Mouse (Mus musculus) E14TG2a.4 (cell line): ENCODE results near the gene Atp6ap1l.

Experiments used
- CTCF ChIP-seq: conservative IDR thresholded peaks from 2 replicates; pipeline ENCODE4 v1.5.1; 2014; ENCODE audit warnings: low read length
- NANOG ChIP-seq: IDR thresholded peaks from 2 replicates; pipeline ENCODE4 v1.6.1; 2014; ENCODE audit warnings: borderline replicate concordance, low read length, mixed read lengths
- POU5F1 ChIP-seq: IDR thresholded peaks from 2 replicates; pipeline ENCODE4 v1.6.1; 2014; ENCODE audit warnings: low read length, borderline replicate concordance

- TF ChIP-seq CTCF, result no peak
- TF ChIP-seq NANOG, result no peak
- no peak for TF ChIP-seq POU5F1
These were observed 52.2 kb downstream of the Atp6ap1l start for GRCm38 (mm10) chr13:90852727-90853630.
